Mouse (Mus musculus): ENCODE data around the gene Olfr1134.

DNA sequence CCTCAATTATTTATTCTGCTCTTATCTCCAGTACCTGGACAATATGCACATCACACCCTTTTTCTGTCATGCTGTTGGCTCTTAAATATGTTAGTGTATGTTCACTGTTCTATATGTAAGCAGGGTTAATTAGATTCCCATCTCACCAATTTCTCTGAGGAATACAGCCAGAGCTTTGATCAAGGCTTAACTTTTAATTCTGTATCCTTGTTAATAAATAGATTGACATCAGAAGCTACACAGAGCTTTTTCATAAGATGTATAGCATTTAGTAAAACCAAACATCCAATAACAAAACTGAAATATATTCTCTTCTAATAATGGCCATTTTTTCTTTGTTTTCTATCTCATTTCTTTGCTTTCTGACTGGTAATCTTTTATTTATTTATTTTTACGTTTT is 15.3 kb upstream of the Olfr1134 start, which contains the start of gene Olfr1135:
- TF ChIP-seq ZNF384 (IDR thresholded peaks at IDR 0.05; ENCODE audit: low read depth, low read length) (no peak), HCFC1 (IDR thresholded peaks at IDR 0.05; ENCODE audit: borderline replicate concordance, insufficient read depth, low read length) (no peak)
